Mouse (Mus musculus): ENCODE results near the gene Spg11.

DNA sequence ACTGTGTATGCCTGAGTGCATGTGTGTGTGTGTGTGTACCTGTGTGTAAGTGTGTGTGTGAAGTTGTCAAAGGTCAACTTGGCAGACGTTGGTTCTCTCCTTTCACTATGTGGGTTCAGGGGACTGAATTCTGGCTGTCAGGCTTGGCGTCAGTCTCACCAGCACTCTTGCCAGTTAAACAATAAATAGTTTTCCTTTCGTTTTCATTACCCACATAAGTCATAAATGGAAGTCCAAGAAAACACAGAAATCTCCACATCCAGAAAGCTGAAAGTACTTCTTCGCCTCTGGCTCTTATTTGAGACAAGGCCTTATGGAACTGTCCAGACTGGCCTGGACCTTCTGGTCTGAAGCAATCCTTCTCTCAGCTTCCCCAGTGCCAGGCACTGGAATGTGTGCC lies 27.6 kb upstream of the Spg11 start:
- TF ChIP-seq POLR2A (IDR thresholded peaks at IDR 0.05; ENCODE audit: low read depth, low read length) (no peak), CTCF (IDR thresholded peaks at IDR 0.05; ENCODE audit: extremely low read depth, insufficient read depth, insufficient read length, insufficient replicate concordance) (no peak)
